In genomic region chr7:139089892-139090874, GRCm38 (mm10) we compare ENCODE assay signal across 16 mouse cellular contexts. TPM values are rescaled to one million over a fixed set of nuclear protein-coding genes. Genes with fewer than 3 reads are reported as not detected.
A peak's percentile ranks its signal among the peaks of the same experiment; 100 is the strongest.
DNase-seq lines count a peak whose midpoint lies in the region; ATAC-seq and TF ChIP-seq lines count a peak whose summit lies in the region.
"Had no signal": no experiment of that assay in that cellular context is flagged by ENCODE, and none has a peak within 500 bp of the region (broad histone marks: within the 10 kb centered on the region; RNA-seq: fewer than 3 reads in every experiment).

No protein-coding gene starts in this region.

- no peak for TF ChIP-seq CTCF in cerebellum, adult 2 months (IDR thresholded peaks at IDR 0.05; ENCODE audit: borderline replicate concordance, insufficient read depth, low read depth, low read length)

- H3K27me3 ChIP-seq in cerebellum, adult 2 months (ENCODE audit: control insufficient read depth, insufficient read depth, low read length) = no peaks in the 10 kb centered on the region

- no peak overlapping the region for H3K27ac ChIP-seq in cerebellum, adult 2 months (ENCODE audit: insufficient read depth, low read length)
- H3K27ac ChIP-seq: embryonic facial prominence, embryonic 10.5 days; kidney, embryonic 15.5 days had no signal

- H3K4me1 ChIP-seq in cerebellum, adult 2 months (ENCODE audit: control insufficient read depth, insufficient read depth, low read length) = peaks cover 52% of the 10 kb centered on the region

- no peak for ATAC-seq in erythroid progenitor cell, adult 5-6 weeks (replicated peaks; ENCODE audit: low FRiP score, poor library complexity, severe bottlenecking)
- ATAC-seq: inflammation-experienced regulatory T-cells, adult 6 months had no signal

- WGBS in cerebellum, adult 2 months = 32% methylated on average over 12 of the region's 12 CpGs

- TF ChIP-seq POLR2A in cerebellum, adult 2 months (IDR thresholded peaks at IDR 0.05; ENCODE audit: borderline replicate concordance, insufficient read depth, low read length) = no peak

- no peak overlapping the region for H3K4me3 ChIP-seq in cerebellum, adult 2 months (replicated peaks; ENCODE audit: insufficient read depth, low read depth, low read length)
- H3K4me3 ChIP-seq: embryonic facial prominence, embryonic 10.5 days; kidney, embryonic 15.5 days had no signal

- DNase-seq in cerebellum, adult 2 months = peak; percentile 50 to 54
- DNase-seq in cerebellum, adult 8-10 months = no peak
- peak; percentile 60 for DNase-seq in layer of hippocampus, adult 11-12 months (ENCODE audit: low spot score)
- DNase-seq in layer of hippocampus, adult 9-10 months (ENCODE audit: low spot score) = no peak
- DNase-seq in right cerebral cortex, postnatal 4 days = peak; percentile 69
- no peak for DNase-seq in right cerebral cortex, postnatal 36 days (ENCODE audit: low spot score in 2 of 2)
- DNase-seq in urinary bladder, adult 18-20 months (ENCODE audit: low spot score in 2 of 2) = no peak
- DNase-seq: adrenal gland, adult 2 months; heart, adult 18-20 months; liver; lung, adult 2 months had no signal

RNA-seq across cellular contexts. Expression of gene Dpysl4, which starts 4.4 kb away (rescaled TPM):
- 127 and 156 TPM in 2 replicates for polyA plus RNA-seq in cerebellum, adult 2 months (2012; rRNA removed)
- not detected in 2 replicates for total RNA-seq in erythroid progenitor cell, adult 5-6 weeks (2015; ENCODE audit: low replicate concordance)
- total RNA-seq in erythroid progenitor cell, adult 5-6 weeks (2017; ENCODE audit: low replicate concordance) = not detected in 2 replicates
- total RNA-seq: megakaryocyte progenitor cell, adult 5-6 weeks had no signal

Comparison
In these comparisons a context has a peak if more than half of its experiments do, and no peak if none do; other contexts are left out.
1. DNase-seq: peak in cerebellum, adult 2 months (2 of 2), layer of hippocampus, adult 11-12 months (single experiment) and right cerebral cortex, postnatal 4 days (single experiment); none in cerebellum, adult 8-10 months (single experiment), layer of hippocampus, adult 9-10 months (single experiment), right cerebral cortex, postnatal 36 days (0 of 2) and urinary bladder, adult 18-20 months (0 of 2).